ENCODE assay signal across 29 mouse cellular contexts in genomic region chr2:131482478-131482877, GRCm38 (mm10). TPM values are rescaled to one million over a fixed set of nuclear protein-coding genes. Genes with fewer than 3 reads are reported as not detected.
DNase-seq lines count a peak whose midpoint lies in the region; ATAC-seq and TF ChIP-seq lines count a peak whose summit lies in the region.
"Had no signal": no experiment of that assay in that cellular context is flagged by ENCODE, and none has a peak within 500 bp of the region (broad histone marks: within the 10 kb centered on the region; RNA-seq: fewer than 3 reads in every experiment).

No protein-coding gene starts in this region.

- no peaks in the 10 kb centered on the region for H3K36me3 ChIP-seq in heart, embryonic 10.5 days
- no peaks in the 10 kb centered on the region for H3K36me3 ChIP-seq in heart, embryonic 11.5 days (ENCODE audit: control insufficient read depth, insufficient read depth, low read length)
- no peaks in the 10 kb centered on the region for H3K36me3 ChIP-seq in embryonic facial prominence, embryonic 11.5 days (replicated peaks; ENCODE audit: control insufficient read depth, insufficient read depth, low read depth, low read length)
- H3K36me3 ChIP-seq in limb, embryonic 14.5 days (ENCODE audit: control insufficient read depth, insufficient read depth, low read length) = no peaks in the 10 kb centered on the region
- H3K36me3 ChIP-seq: forebrain, embryonic 15.5 days; G1E; heart, embryonic 15.5 days; intestine, embryonic 15.5 days; liver, embryonic 15.5 days; lung, embryonic 15.5 days had no signal

- H3K9me3 ChIP-seq in heart, embryonic 10.5 days = no peaks in the 10 kb centered on the region
- no peaks in the 10 kb centered on the region for H3K9me3 ChIP-seq in heart, embryonic 11.5 days (replicated peaks; ENCODE audit: control insufficient read depth, low read length)
- H3K9me3 ChIP-seq in embryonic facial prominence, embryonic 11.5 days (replicated peaks; ENCODE audit: control insufficient read depth, low read length) = no peaks in the 10 kb centered on the region
- H3K9me3 ChIP-seq in limb, embryonic 14.5 days (ENCODE audit: control insufficient read depth, low read length) = no peaks in the 10 kb centered on the region
- H3K9me3 ChIP-seq: forebrain, embryonic 15.5 days; G1E; heart, embryonic 15.5 days; intestine, embryonic 15.5 days; liver, embryonic 15.5 days; lung, embryonic 15.5 days had no signal

- H3K4me2 ChIP-seq in heart, embryonic 11.5 days = no peak overlapping the region
- H3K4me2 ChIP-seq in embryonic facial prominence, embryonic 11.5 days (ENCODE audit: low read depth, low read length) = no peak overlapping the region
- H3K4me2 ChIP-seq in limb, embryonic 14.5 days (replicated peaks; ENCODE audit: low read depth, low read length, severe bottlenecking) = peak overlapping the region; percentile 7; the same call in 1 of the 2 replicates
- H3K4me2 ChIP-seq: forebrain, embryonic 15.5 days; heart, embryonic 15.5 days; intestine, embryonic 15.5 days; liver, embryonic 15.5 days; lung, embryonic 15.5 days; midbrain, embryonic 11.5 days had no signal

- peak; percentile 42 for DNase-seq in heart, embryonic 10.5 days (ENCODE audit: low spot score)
- peak; percentile 54 for DNase-seq in embryonic facial prominence, embryonic 11.5 days (ENCODE audit: low spot score)
- DNase-seq in forelimb bud, embryonic 11.5 days (ENCODE audit: low read depth, low spot score) = peak; percentile 74
- peak; percentile 66 for DNase-seq in limb, embryonic 14.5 days (ENCODE audit: low spot score)
- no peak for DNase-seq in kidney, adult 18-20 months
- no peak for DNase-seq in gastrocnemius, postnatal 4 days (ENCODE audit: low spot score in 2 of 2)
- DNase-seq in layer of hippocampus, postnatal 14 days (ENCODE audit: low spot score in 2 of 2) = no peak
- DNase-seq: adrenal gland, postnatal 10 days; cerebellum, adult 8-10 months; cerebellum, postnatal 25 days; gastrocnemius, postnatal 25 days; heart, adult 2 months; kidney, postnatal 14 days; layer of hippocampus, adult 9-11 months; lung, postnatal 36 days; right cerebral cortex, postnatal 4 days; thymus, adult 18-20 months; thymus, postnatal 4 days had no signal

- no peaks in the 10 kb centered on the region for H3K4me1 ChIP-seq in heart, embryonic 10.5 days
- no peaks in the 10 kb centered on the region for H3K4me1 ChIP-seq in heart, embryonic 11.5 days (ENCODE audit: control insufficient read depth, insufficient read depth, low read length)
- H3K4me1 ChIP-seq in embryonic facial prominence, embryonic 11.5 days (ENCODE audit: control insufficient read depth, insufficient read depth, low read length) = no peaks in the 10 kb centered on the region
- peaks cover 26% of the 10 kb centered on the region for H3K4me1 ChIP-seq in limb, embryonic 14.5 days (ENCODE audit: control insufficient read depth, insufficient read depth, low read length)
- H3K4me1 ChIP-seq: forebrain, embryonic 15.5 days; heart, embryonic 15.5 days; intestine, embryonic 15.5 days; liver, embryonic 15.5 days; lung, embryonic 15.5 days had no signal

- TF ChIP-seq POLR2A in limb, embryonic 14.5 days (IDR thresholded peaks at IDR 0.05; ENCODE audit: borderline replicate concordance, extremely low read depth, insufficient read depth, insufficient read length) = no peak

- ATAC-seq in heart, embryonic 11.5 days (replicated peaks; ENCODE audit: insufficient number of reproducible peaks, low FRiP score, low TSS enrichment) = no peak
- no peak for ATAC-seq in embryonic facial prominence, embryonic 11.5 days (replicated peaks; ENCODE audit: insufficient number of reproducible peaks, low FRiP score, low TSS enrichment, low read depth)
- peak; percentile 68 for ATAC-seq in limb, embryonic 14.5 days (ENCODE audit: low FRiP score, low read depth)
- ATAC-seq: forebrain, embryonic 15.5 days; hindbrain, embryonic 16.5 days; intestine, embryonic 15.5 days; midbrain, embryonic 16.5 days had no signal

- no peak overlapping the region for H3K4me3 ChIP-seq in heart, embryonic 10.5 days
- no peak overlapping the region for H3K4me3 ChIP-seq in heart, embryonic 11.5 days (ENCODE audit: low read depth, low read length)
- no peak overlapping the region for H3K4me3 ChIP-seq in embryonic facial prominence, embryonic 11.5 days (ENCODE audit: low read depth, low read length)
- no peak overlapping the region for H3K4me3 ChIP-seq in limb, embryonic 14.5 days (replicated peaks; ENCODE audit: low read length)
- H3K4me3 ChIP-seq: forebrain, embryonic 15.5 days; heart, adult 2 months; heart, embryonic 15.5 days; intestine, embryonic 15.5 days; liver, embryonic 15.5 days; lung, embryonic 15.5 days had no signal

- H3K27ac ChIP-seq in heart, embryonic 10.5 days = no peak overlapping the region
- H3K27ac ChIP-seq in heart, embryonic 11.5 days (ENCODE audit: low read depth, low read length) = no peak overlapping the region
- H3K27ac ChIP-seq in embryonic facial prominence, embryonic 11.5 days (replicated peaks; ENCODE audit: low read depth, low read length) = no peak overlapping the region
- peak overlapping the region; percentile 55 for H3K27ac ChIP-seq in limb, embryonic 14.5 days (replicated peaks; ENCODE audit: low read depth, low read length)
- H3K27ac ChIP-seq: forebrain, embryonic 15.5 days; heart, adult 2 months; heart, embryonic 15.5 days; intestine, embryonic 15.5 days; liver, embryonic 15.5 days; lung, embryonic 15.5 days; stomach, postnatal 0 days had no signal

- WGBS in heart, embryonic 10.5 days = 80% methylated on average over 6 of the region's 6 CpGs
- 79% methylated on average over 6 of the region's 6 CpGs for WGBS in heart, embryonic 11.5 days (ENCODE audit: insufficient replicate concordance)
- WGBS in embryonic facial prominence, embryonic 11.5 days = 62% methylated on average over 6 of the region's 6 CpGs
- 18% methylated on average over 6 of the region's 6 CpGs for WGBS in limb, embryonic 14.5 days

- H3K9ac ChIP-seq in heart, embryonic 11.5 days (ENCODE audit: low read depth, low read length) = no peak overlapping the region
- H3K9ac ChIP-seq in embryonic facial prominence, embryonic 11.5 days (replicated peaks; ENCODE audit: low read length) = no peak overlapping the region
- no peak overlapping the region for H3K9ac ChIP-seq in limb, embryonic 14.5 days (ENCODE audit: low read depth, low read length, severe bottlenecking)
- H3K9ac ChIP-seq: forebrain, embryonic 15.5 days; heart, embryonic 15.5 days; intestine, embryonic 15.5 days; liver, embryonic 15.5 days; lung, embryonic 15.5 days had no signal

- H3K27me3 ChIP-seq in heart, embryonic 10.5 days (ENCODE audit: insufficient read depth, poor library complexity, severe bottlenecking) = no peaks in the 10 kb centered on the region
- 0 out of 2 replicates have a peak, but pooled peaks cover 2% of the 10 kb centered on the region for H3K27me3 ChIP-seq in heart, embryonic 11.5 days (ENCODE audit: control insufficient read depth, insufficient read depth, low read length)
- no peaks in the 10 kb centered on the region for H3K27me3 ChIP-seq in embryonic facial prominence, embryonic 11.5 days (ENCODE audit: control insufficient read depth, insufficient read depth, low read length)
- H3K27me3 ChIP-seq in limb, embryonic 14.5 days (ENCODE audit: control insufficient read depth, insufficient read depth, low read length) = no peaks in the 10 kb centered on the region
- H3K27me3 ChIP-seq: forebrain, embryonic 15.5 days; heart, embryonic 15.5 days; intestine, embryonic 15.5 days; lung, embryonic 15.5 days had no signal

RNA-seq across cellular contexts. Expression of gene Smox, which starts 8.8 kb away (rescaled TPM):
- polyA plus RNA-seq in heart, embryonic 10.5 days (2016; fragmentation: Nextera tagmentation; extraction: Ambion mirVana) = 26.1 and 28.0 TPM in 2 replicates
- polyA plus RNA-seq in heart, embryonic 11.5 days (2014; fragmentation: Nextera tagmentation; extraction: Ambion mirVana) = 16.5 and 19.7 TPM in 2 replicates
- 33.6 and 38.7 TPM in 2 replicates for polyA plus RNA-seq in embryonic facial prominence, embryonic 11.5 days (2014; fragmentation: Nextera tagmentation; extraction: Ambion mirVana)
- 68.8 and 70.7 TPM in 2 replicates for polyA plus RNA-seq in limb, embryonic 14.5 days (2012; rRNA removed)
- 37.9 and 44.3 TPM in 2 replicates for polyA plus RNA-seq in limb, embryonic 14.5 days (2014; fragmentation: Nextera tagmentation; extraction: Ambion mirVana)
- total RNA-seq in gastrocnemius, postnatal 4 days (2021) = 10 to 100 TPM; 25.5 to 26.4 TPM
- 10 to 100 TPM; 82.6 to 94.8 TPM for total RNA-seq in layer of hippocampus, postnatal 14 days (2021)

Comparison
In these comparisons a context has a peak if more than half of its experiments do, and no peak if none do; other contexts are left out.
1. DNase-seq: peak in heart, embryonic 10.5 days (single experiment), embryonic facial prominence, embryonic 11.5 days (single experiment), forelimb bud, embryonic 11.5 days (single experiment) and limb, embryonic 14.5 days (single experiment); none in kidney, adult 18-20 months (single experiment), gastrocnemius, postnatal 4 days (0 of 2) and layer of hippocampus, postnatal 14 days (0 of 2).